Mouse (Mus musculus): ENCODE measurements at regions not wholly inside any gene's neighbourhood (a gene's known extent, or its start where the extent isn't known, plus 50 kb on each side); places are given as distances from the start of the nearest gene placed in this dataset.

GRCm38 (mm10) chr11:28670765-28671164 lies 86.6 kb upstream of the Ccdc85a start:
- no peak for TF ChIP-seq CTCF (IDR thresholded peaks at IDR 0.05; ENCODE audit: control insufficient read depth, insufficient read depth, insufficient replicate concordance, low read depth, low read length)
- TF ChIP-seq POLR2A (IDR thresholded peaks at IDR 0.05; ENCODE audit: control insufficient read depth, low read depth, low read length) = no peak

Data from testis, adult 2 months (tissue).